Mouse (Mus musculus) forebrain, embryonic 12.5 days (tissue): ENCODE results near the gene Ogfod1. TPM values are rescaled to one million over a fixed set of nuclear protein-coding genes. Genes with fewer than 3 reads are reported as not detected.

Experiments used
- ATAC-seq: fragments of 200-750 bp; cut with Nextera tagmentation; 2 replicates; pipeline ENCODE4 v1.8.0; 2017; ENCODE audit warnings: moderate TSS enrichment; ENCODE audit not compliant: low FRiP score
- H3K27ac ChIP-seq: fragments of 300-500 bp; sonication (generic); 2 replicates; pipeline ENCODE4 v1.5.1; 2016; ENCODE audit warnings: mild to moderate bottlenecking
- H3K27me3 ChIP-seq: fragments of 300-500 bp; sonication (generic); 2 replicates; pipeline ENCODE4 v1.6.1; 2016; ENCODE audit warnings: mild to moderate bottlenecking
- H3K36me3 ChIP-seq: fragments of 300-500 bp; sonication (generic); replicated peaks from 2 replicates; pipeline ENCODE4 v1.6.1; 2016; ENCODE audit warnings: mild to moderate bottlenecking
- H3K4me1 ChIP-seq: fragments of 300-500 bp; sonication (generic); 2 replicates; pipeline ENCODE4 v1.6.1; 2016
- H3K4me2 ChIP-seq: fragments of 300-500 bp; sonication (generic); 2 replicates; pipeline ENCODE4 v1.6.1; 2016; ENCODE audit warnings: mild to moderate bottlenecking, moderate library complexity
- H3K4me3 ChIP-seq: fragments of 300-500 bp; sonication (generic); replicated peaks from 2 replicates; pipeline ENCODE4 v1.5.1; 2016; ENCODE audit warnings: mild to moderate bottlenecking
- H3K9ac ChIP-seq: fragments of 300-500 bp; sonication (generic); 2 replicates; pipeline ENCODE4 v1.6.1; 2016; ENCODE audit warnings: mild to moderate bottlenecking
- H3K9me3 ChIP-seq: fragments of 300-500 bp; sonication (generic); 2 replicates; pipeline ENCODE4 v1.6.1; 2016
- WGBS: fragments of 180-500 bp; shearing (Covaris S2); methylation state at CpG from one replicate; pipeline ENCODE4 v1.1.7; 2016; 5-methylcytosine and 5-hydroxymethylcytosine counted together
- polyA plus RNA-seq: library from polyadenylated mRNA; unstranded; fragments of >200 nt; fragmentation: Nextera tagmentation; extraction: Ambion mirVana; gene quantifications from 2 replicates; pipeline ENCODE4 v1.2.1, GENCODE M21; 2016

Gene Ogfod1
- polyA plus RNA-seq, 1 experiment from 2014 or later = 15.0 TPM

DNA sequence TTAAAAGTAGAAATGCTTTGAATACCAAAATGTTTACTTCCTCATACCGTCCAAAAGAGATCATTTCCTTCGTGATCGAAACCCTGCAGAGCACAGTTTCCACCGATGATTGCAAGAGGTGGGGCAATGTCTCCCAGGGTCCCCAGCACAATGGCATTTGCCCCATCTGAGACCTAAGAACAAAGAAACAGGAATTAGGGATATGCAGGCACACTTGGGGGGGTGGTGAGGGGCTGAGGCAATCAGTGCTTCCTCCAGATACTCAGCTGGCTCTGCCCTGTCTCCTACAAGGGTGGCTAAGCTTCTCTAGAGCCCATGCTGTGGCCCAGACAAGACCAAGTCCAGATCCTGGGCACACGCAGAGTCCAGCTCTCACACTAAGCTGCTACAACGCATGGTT lies 52.7 kb downstream of the Ogfod1 start:
- H3K4me2 ChIP-seq = no peak overlapping the region
- H3K9me3 ChIP-seq = no peaks in the 10 kb centered on the region
- no peaks in the 10 kb centered on the region for H3K27me3 ChIP-seq
- H3K9ac ChIP-seq = no peak overlapping the region
- H3K36me3 ChIP-seq = peaks cover 27% of the 10 kb centered on the region
- H3K27ac ChIP-seq = no peak overlapping the region
- H3K4me3 ChIP-seq = no peak overlapping the region
- ATAC-seq = no peak
- 58% methylated on average over 6 of the region's 6 CpGs for WGBS
- no peaks in the 10 kb centered on the region; the same call in 1 of the 2 replicates for H3K4me1 ChIP-seq

DNA sequence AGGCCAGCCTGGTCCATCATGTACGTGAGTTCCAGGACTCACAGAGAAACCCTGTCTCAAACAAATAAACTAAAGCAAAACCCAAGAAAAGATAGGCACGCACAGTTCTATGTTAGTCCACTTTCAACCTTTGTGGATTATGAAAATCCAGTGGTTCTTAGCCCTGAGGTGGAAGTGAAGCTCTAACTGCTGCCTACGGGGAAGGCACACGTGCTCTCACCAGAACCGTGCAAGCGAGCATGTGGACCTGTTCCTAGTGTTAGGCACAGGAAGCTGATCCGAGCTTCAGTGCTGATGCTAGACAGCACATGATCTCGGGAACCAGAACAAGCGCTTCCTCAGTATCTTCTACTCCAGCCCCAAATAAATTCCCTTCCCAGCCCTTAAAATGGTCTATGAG lies 55.9 kb downstream of the Ogfod1 start:
- Histone ChIP-seq H3K4me3 (no peak overlapping the region), H3K36me3 (peaks cover 9% of the 10 kb centered on the region), H3K9me3 (no peaks in the 10 kb centered on the region), H3K4me2 (no peak overlapping the region), H3K27ac (no peak overlapping the region), H3K27me3 (no peaks in the 10 kb centered on the region), H3K4me1 (peaks cover 14% of the 10 kb centered on the region), H3K9ac (no peak overlapping the region)
- 89% methylated on average over 9 of the region's 9 CpGs for WGBS
- no peak for ATAC-seq

DNA sequence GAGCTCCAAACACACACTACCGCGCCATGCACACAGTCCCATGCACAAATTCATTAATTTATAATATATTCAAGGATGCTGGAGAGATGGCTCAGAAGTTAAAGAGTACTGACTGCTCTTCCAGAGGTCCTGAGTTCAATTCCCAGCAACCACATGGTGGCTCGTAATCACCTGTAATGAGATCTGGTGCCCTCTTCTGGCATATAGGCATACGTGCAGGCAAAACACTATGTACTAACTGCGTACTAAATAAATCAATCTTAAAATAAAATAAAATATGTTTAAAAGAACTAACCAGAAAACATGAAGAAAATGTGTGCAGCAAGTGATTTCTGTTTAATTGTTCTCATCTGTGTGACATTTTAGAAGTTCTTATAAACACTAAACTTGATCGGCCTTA lies 57.3 kb downstream of the Ogfod1 start:
- Histone ChIP-seq H3K27me3 (no peaks in the 10 kb centered on the region), H3K4me2 (no peak overlapping the region), H3K4me3 (no peak overlapping the region), H3K27ac (no peak overlapping the region), H3K9ac (no peak overlapping the region), H3K36me3 (no peaks in the 10 kb centered on the region), H3K9me3 (no peaks in the 10 kb centered on the region), H3K4me1 (peaks cover 18% of the 10 kb centered on the region)
- no peak for ATAC-seq
- WGBS = 83% methylated on average over 6 of the region's 6 CpGs

DNA sequence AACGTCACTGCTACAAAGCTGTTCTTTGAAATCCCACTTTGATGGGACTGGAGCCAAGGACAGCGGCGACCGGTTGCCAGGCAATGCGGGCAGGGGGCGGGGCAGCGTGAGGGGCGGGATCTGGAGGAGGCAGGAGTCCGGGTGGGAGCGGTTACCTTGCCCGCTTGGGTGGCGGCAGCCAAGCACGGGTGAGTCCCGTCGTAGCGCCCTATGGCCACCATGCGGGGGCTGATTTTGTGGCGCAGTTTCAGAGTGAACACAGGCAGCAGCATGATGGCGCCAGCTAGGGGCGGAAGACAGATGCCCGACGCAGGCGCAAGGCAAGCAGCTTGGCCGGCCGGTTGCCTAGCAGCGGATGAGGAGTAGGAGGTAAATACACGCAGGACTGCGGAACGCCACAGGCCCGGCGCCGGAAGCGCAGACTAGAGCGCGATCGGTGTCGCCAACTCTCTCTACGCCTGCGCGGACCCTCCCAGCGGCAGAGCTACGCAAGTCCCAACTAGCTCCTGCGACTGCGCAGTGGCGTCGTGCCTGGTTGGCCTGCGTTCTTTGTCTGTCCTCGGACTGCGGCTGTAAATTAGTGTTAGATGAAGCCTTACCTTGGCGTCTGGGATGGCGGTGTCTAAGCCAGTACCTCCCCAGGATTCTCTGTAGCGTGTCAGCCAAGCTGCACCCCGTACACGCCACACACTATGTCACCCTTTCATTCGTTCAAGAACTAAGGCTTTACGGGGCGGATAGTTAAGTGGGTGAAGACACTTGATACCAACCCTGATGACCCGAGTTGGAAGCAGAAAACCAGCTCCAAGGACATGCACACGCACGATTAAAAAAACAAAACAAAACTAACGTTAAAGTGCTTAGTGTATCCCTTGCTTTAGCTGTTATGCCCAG lies 61.3 kb downstream of the Ogfod1 start, which contains the start of gene Bbs2:
Gene Bbs2, minus strand, starts transcription at position 848 of the 894 bp plus-strand sequence.
- 0 out of 2 replicates have a peak, but pooled peaks cover 8% of the 10 kb centered on the region for H3K27me3 ChIP-seq
- peak; percentile 99 for ATAC-seq
- H3K4me2 ChIP-seq = peak within 1 kb of the TSS; percentile 58
- peaks cover 18% of the 10 kb centered on the region for H3K4me1 ChIP-seq
- no peaks in the 10 kb centered on the region for H3K36me3 ChIP-seq
- peak within 1 kb of the TSS; percentile 56 for H3K9ac ChIP-seq
- 1% methylated on average over 61 of the region's 61 CpGs for WGBS
- peak within 1 kb of the TSS; percentile 54 for H3K4me3 ChIP-seq
- peak within 1 kb of the TSS; percentile 98 for H3K27ac ChIP-seq
- H3K9me3 ChIP-seq = no peaks in the 10 kb centered on the region

DNA sequence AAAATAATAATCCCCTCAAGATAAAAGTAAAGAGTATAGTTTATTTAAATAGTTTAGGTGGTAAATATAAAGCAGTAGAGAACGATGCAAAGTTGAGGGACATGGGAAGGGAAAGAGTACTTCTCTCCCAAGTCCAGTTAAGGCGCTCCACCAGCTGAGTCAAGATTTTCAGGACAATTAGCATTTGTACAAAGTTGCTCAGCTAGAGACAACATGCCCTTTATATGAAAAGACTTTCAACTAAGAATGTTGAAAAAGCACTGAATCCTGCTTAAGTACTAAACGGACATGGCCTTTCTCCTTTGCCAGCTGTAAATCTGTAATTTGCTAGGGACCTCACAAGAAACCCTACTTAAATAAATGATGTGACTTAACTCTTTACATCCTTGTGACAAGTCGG lies 62.0 kb downstream of the Ogfod1 start:
- ATAC-seq = no peak
- Histone ChIP-seq H3K27me3 (0 out of 2 replicates have a peak, but pooled peaks cover 8% of the 10 kb centered on the region), H3K4me3 (peak overlapping the region; percentile 54), H3K4me1 (peaks cover 18% of the 10 kb centered on the region), H3K27ac (peak overlapping the region; percentile 98), H3K9me3 (no peaks in the 10 kb centered on the region), H3K4me2 (peak overlapping the region; percentile 58), H3K9ac (peak overlapping the region; percentile 56; the same call in 1 of the 2 replicates), H3K36me3 (no peaks in the 10 kb centered on the region)
- 33% methylated on average over 4 of the region's 4 CpGs for WGBS

DNA sequence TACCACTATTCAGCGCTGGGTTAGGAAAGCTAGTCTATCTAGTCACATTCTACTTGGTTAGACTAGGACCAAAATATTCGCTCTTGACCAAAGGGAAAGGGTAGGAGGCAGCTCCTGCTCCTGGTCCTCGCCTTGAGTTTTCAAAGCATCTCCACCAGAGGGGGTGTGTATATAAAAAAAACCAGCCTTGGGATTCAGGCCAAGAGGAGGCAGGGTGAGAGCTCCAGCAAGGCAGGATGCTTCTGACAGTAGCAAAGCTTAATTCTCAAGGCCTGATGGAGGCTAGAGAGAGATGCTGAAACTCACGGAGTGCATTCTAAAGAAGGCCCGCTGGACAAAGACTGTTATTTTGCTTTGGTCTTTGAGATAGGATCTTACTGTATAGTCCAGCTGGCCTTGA lies 67.1 kb downstream of the Ogfod1 start:
- ATAC-seq = no peak
- Histone ChIP-seq H3K4me2 (no peak overlapping the region), H3K9me3 (no peaks in the 10 kb centered on the region), H3K4me1 (peaks cover under 1% of the 10 kb centered on the region), H3K9ac (no peak overlapping the region), H3K27ac (no peak overlapping the region), H3K36me3 (no peaks in the 10 kb centered on the region), H3K27me3 (0 out of 2 replicates have a peak, but pooled peaks cover 8% of the 10 kb centered on the region), H3K4me3 (no peak overlapping the region)
- WGBS = 53% methylated on average over 5 of the region's 5 CpGs

DNA sequence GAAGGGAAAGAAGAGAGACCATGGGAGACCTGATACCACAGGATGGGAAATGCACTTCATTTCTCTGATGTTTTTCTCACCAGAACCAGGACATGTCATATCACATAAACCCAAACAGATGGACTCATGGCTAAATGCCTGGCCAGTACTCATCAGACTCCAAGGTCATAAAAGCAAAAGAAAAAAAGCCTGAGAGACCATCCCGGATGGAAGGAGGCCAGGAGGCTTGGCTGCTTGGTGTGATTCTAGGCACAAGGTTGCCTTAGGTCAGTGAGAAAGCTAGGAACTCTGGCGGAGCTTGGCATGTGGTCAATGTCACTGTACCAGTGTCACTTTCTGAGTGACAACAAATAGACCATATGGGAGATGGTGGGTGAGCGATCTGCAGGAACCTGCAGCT lies 70.9 kb downstream of the Ogfod1 start:
- H3K4me1 ChIP-seq = no peaks in the 10 kb centered on the region
- no peaks in the 10 kb centered on the region for H3K36me3 ChIP-seq
- H3K4me3 ChIP-seq = no peak overlapping the region
- H3K27ac ChIP-seq = no peak overlapping the region
- ATAC-seq = no peak
- no peak overlapping the region for H3K9ac ChIP-seq
- H3K27me3 ChIP-seq = no peaks in the 10 kb centered on the region
- 86% methylated on average over 3 of the region's 3 CpGs for WGBS
- H3K9me3 ChIP-seq = no peaks in the 10 kb centered on the region
- H3K4me2 ChIP-seq = no peak overlapping the region

DNA sequence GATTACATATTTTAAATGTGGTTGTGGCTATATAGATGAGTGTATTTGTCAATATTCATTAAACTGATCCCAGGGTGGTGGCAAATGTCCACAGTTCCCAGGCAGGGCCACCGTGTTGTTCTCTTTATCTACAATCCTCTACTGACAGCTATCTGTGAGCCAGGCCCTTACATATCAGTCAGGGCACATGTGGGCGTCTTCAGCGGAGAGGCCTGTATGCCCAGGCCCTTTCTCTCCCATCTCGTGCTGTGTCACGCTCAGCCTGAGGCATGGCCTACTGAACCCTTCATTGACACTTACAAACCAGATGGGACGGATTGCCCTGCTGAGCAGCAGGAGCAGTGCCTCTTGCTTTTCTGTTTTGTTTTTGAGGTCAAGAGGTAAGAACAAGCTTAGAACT lies 72.4 kb downstream of the Ogfod1 start:
- no peaks in the 10 kb centered on the region for H3K27me3 ChIP-seq
- 80% methylated on average over 6 of the region's 6 CpGs for WGBS
- no peak for ATAC-seq

DNA sequence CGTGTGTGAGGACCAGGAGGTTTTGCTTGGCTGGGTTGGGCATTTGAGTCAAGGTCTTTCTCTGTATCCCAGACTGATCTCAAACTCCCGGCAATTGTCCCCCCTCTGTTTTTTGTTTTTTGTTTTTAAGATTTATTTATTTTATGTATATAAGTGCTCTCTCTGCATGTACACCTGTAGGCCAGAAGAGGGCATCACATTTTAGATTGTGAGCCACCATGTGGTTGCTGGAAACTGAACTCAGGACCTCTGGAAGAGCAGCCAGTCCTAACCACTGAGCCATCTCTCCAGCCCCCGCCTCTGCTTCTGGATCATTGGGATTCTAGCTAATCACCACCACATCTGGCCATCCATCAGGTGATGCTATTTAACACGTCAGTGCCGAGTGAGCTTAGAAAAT lies 72.8 kb downstream of the Ogfod1 start:
- no peaks in the 10 kb centered on the region for H3K4me1 ChIP-seq
- H3K27ac ChIP-seq = no peak overlapping the region
- no peak overlapping the region for H3K4me2 ChIP-seq
- no peaks in the 10 kb centered on the region for H3K9me3 ChIP-seq
- 85% methylated on average over 5 of the region's 5 CpGs for WGBS
- no peak overlapping the region for H3K9ac ChIP-seq
- no peaks in the 10 kb centered on the region for H3K36me3 ChIP-seq
- no peaks in the 10 kb centered on the region for H3K27me3 ChIP-seq
- H3K4me3 ChIP-seq = no peak overlapping the region
- ATAC-seq = no peak

More for the DNA sequence above, 72.4 kb downstream of the Ogfod1 start:
- Histone ChIP-seq H3K9ac (no peak overlapping the region), H3K4me3 (no peak overlapping the region), H3K27ac (no peak overlapping the region), H3K4me2 (no peak overlapping the region), H3K36me3 (no peaks in the 10 kb centered on the region), H3K4me1 (no peaks in the 10 kb centered on the region), H3K9me3 (no peaks in the 10 kb centered on the region)

DNA sequence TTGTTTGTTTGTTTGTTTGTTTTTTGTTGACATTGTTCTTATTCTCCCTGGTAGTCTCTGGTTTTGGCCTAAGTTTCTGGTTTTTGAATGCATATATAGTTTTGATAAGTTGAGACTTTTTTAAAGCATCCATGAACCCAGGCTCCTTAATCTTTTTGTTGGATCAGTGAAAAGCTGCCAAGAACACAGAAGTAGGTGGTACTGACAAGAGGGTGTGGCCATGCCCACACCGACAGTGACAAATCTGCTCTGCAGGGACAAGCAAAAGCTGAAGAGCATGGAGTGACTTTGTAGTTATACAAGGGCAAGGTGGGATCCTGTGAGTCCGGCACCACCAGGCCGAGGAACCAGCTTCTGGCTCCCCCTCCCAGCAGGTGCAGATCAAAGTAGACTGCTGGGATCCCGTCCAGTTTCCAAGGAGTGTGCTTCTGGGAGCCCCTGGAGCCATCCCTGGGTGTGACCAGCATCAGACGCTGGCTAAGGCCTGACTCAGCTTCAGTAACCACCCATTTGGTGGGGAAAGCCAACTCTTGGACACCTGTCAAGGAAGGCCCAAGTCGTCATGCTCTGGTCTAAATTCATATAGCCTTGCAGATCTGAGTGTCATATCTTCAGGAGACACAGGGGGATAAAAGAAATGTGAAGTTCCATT lies 73.7 kb downstream of the Ogfod1 start:
- WGBS = 75% methylated on average over 6 of the region's 6 CpGs
- H3K9ac ChIP-seq = no peak overlapping the region
- H3K4me3 ChIP-seq = no peak overlapping the region
- H3K27me3 ChIP-seq = no peaks in the 10 kb centered on the region
- no peak for ATAC-seq
- H3K4me2 ChIP-seq = no peak overlapping the region
- H3K36me3 ChIP-seq = no peaks in the 10 kb centered on the region
- no peaks in the 10 kb centered on the region for H3K4me1 ChIP-seq
- H3K9me3 ChIP-seq = no peaks in the 10 kb centered on the region
- H3K27ac ChIP-seq = no peak overlapping the region

DNA sequence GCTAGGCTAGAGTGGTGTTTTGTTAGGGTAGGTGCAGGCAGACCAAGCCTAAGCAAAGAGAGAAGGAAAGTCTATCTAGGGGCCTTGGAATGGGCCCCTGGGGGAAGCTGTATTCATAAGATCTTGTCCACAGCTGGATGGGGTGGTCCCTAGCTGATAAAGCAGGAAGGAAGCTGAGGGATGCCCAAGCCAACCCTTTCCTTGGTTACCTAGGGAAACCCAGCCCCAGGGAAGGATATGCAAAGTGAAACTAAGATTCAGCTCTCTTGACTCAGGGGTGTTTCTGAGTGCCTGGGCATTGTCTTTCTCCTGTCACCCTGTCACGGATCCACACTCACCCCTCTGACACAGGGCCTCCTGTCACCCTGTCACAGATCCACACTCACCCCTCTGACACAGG lies 76.4 kb downstream of the Ogfod1 start:
- Histone ChIP-seq H3K4me1 (peaks cover 11% of the 10 kb centered on the region), H3K4me2 (no peak overlapping the region), H3K9ac (no peak overlapping the region), H3K4me3 (no peak overlapping the region), H3K27me3 (no peaks in the 10 kb centered on the region), H3K9me3 (no peaks in the 10 kb centered on the region), H3K36me3 (no peaks in the 10 kb centered on the region), H3K27ac (no peak overlapping the region)
- WGBS = 78% methylated on average over 1 of the region's 1 CpGs
- no peak for ATAC-seq

DNA sequence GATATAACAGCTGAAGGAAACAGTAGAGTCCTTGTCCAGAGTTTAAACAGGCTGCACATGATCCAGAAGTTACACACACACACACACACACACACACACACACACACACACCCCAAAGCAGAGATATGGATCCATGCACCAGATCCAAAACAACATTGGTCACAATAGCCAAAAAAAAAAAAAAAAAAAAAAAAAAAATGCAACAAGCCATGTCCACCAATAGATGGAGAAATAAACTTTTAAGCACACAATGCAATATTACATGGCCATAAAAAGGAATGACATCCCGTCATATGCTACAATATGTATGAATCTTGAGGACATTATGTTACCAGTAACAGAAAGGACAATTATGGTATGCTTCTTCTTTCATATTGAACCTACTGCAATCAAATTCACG lies 77.0 kb downstream of the Ogfod1 start:
- ATAC-seq = no peak
- H3K9ac ChIP-seq = no peak overlapping the region
- no peak overlapping the region for H3K27ac ChIP-seq
- H3K4me3 ChIP-seq = no peak overlapping the region
- whole genome bisulfite sequencing = 90% methylated on average over 2 of the region's 2 CpGs
- no peak overlapping the region for H3K4me2 ChIP-seq
- no peaks in the 10 kb centered on the region for H3K9me3 ChIP-seq
- H3K4me1 ChIP-seq = peaks cover 16% of the 10 kb centered on the region
- no peaks in the 10 kb centered on the region for H3K36me3 ChIP-seq
- H3K27me3 ChIP-seq = no peaks in the 10 kb centered on the region
